Mouse (Mus musculus) small intestine, adult 2 months (tissue): ENCODE results near the gene Olfr571.

Experiments used
- CTCF ChIP-seq: fragments of 200-500 bp; IDR thresholded peaks from 2 replicates; pipeline ENCODE4 v1.5.1; 2012; ENCODE audit warnings: low read depth, mild to moderate bottlenecking, control low read depth, inconsistent platforms, low read length, moderate library complexity, mixed read lengths; ENCODE audit not compliant: insufficient replicate concordance, insufficient read length; ENCODE audit errors: extremely low read depth
- POLR2A ChIP-seq: fragments of 200-500 bp; IDR thresholded peaks from 2 replicates; pipeline ENCODE4 v1.6.1; 2012; ENCODE audit warnings: low read depth, mild to moderate bottlenecking, control low read depth, inconsistent platforms, low read length, moderate library complexity

GRCm38 (mm10) chr7:102858665-102859064 lies 58.7 kb downstream of the Olfr571 start, which contains the start of gene Olfr566:
- TF ChIP-seq CTCF, result no peak
- no peak for TF ChIP-seq POLR2A
